ENCODE assay signal across 9 mouse cellular contexts in the genomic region with DNA sequence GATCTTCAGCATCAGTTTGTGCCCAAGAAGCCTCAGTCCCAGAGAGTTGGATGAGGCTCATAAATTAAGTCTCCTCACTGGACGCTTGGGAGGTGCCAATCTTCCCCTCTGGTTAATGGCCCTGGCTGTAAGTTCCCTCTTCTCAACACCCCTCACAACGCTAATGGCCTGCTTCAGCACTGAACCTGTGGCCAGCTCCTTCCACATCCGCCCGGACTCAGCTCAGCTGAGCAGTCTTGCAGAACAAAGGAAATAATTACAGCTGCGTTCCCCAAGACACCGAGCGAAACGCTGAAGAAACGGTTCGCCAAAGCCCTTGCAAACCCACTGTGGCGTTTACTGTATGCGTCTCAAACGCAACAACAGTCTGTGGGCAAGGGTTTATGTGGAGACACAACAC. TPM values are rescaled to one million over a fixed set of nuclear protein-coding genes. Genes with fewer than 3 reads are reported as not detected.
A peak's percentile ranks its signal among the peaks of the same experiment; 100 is the strongest.
DNase-seq lines count a peak whose midpoint lies in the region; ATAC-seq and TF ChIP-seq lines count a peak whose summit lies in the region.
"Had no signal": no experiment of that assay in that cellular context is flagged by ENCODE, and none has a peak within 500 bp of the region (broad histone marks: within the 10 kb centered on the region; RNA-seq: fewer than 3 reads in every experiment).

No protein-coding gene starts in this region.

- no peak for TF ChIP-seq RAD21 in MEL (IDR thresholded peaks at IDR 0.05; ENCODE audit: low read depth, low read length)

- peak overlapping the region; percentile 35; the same call in 1 of the 2 replicates for H3K4me2 ChIP-seq in intestine, embryonic 15.5 days (replicated peaks)
- no peak overlapping the region for H3K4me2 ChIP-seq in stomach, postnatal 0 days (replicated peaks; ENCODE audit: low read depth)

- TF ChIP-seq CTCF in MEL (IDR thresholded peaks at IDR 0.05 in 2 of 3, conservative IDR thresholded peaks at IDR 0.05 in 1 of 3; ENCODE audit: control insufficient read depth in 1 of 3, insufficient read depth in 1 of 3, low read depth in 2 of 3, low read length in 3 of 3, poor library complexity in 1 of 3, severe bottlenecking in 1 of 3) = no peak
- TF ChIP-seq CTCF in stomach, postnatal 0 days (IDR thresholded peaks at IDR 0.05; ENCODE audit: low read depth) = no peak

- H3K27ac ChIP-seq in MEL (ENCODE audit: control insufficient read depth, low read depth, low read length) = no peak overlapping the region
- H3K27ac ChIP-seq in intestine, embryonic 15.5 days = no peak overlapping the region
- H3K27ac ChIP-seq in stomach, postnatal 0 days (replicated peaks) = no peak overlapping the region

- peak; percentile 71 for ATAC-seq in intestine, embryonic 15.5 days
- peak; percentile 94 for ATAC-seq in megakaryocyte progenitor cell, adult 5-6 weeks (replicated peaks; ENCODE audit: poor library complexity)
- ATAC-seq in stomach, postnatal 0 days (ENCODE audit: low FRiP score, low TSS enrichment) = no peak

- DNase-seq in 416B (ENCODE audit: low read depth) (peak; percentile 74), MEL (ENCODE audit: low read depth, low spot score) (peak; percentile 63)
- peak; percentile 11 for DNase-seq in fibroblast of lung, adult 2 months (ENCODE audit: low read depth)
- peak; percentile 77 for DNase-seq in stomach, postnatal 0 days (ENCODE audit: low spot score)
- no peak for DNase-seq in layer of hippocampus, adult 18-20 months (ENCODE audit: low spot score in 2 of 2)
- no peak for DNase-seq in layer of hippocampus, postnatal 14 days (ENCODE audit: low spot score in 2 of 2)

- H3K9me3 ChIP-seq in MEL (replicated peaks; ENCODE audit: insufficient read depth, low read length) = no peaks in the 10 kb centered on the region
- no peaks in the 10 kb centered on the region for H3K9me3 ChIP-seq in intestine, embryonic 15.5 days
- H3K9me3 ChIP-seq in stomach, postnatal 0 days (ENCODE audit: control insufficient read depth, low read length) = no peaks in the 10 kb centered on the region

- H3K9ac ChIP-seq in MEL (ENCODE audit: control insufficient read depth, low read depth, low read length, poor library complexity, severe bottlenecking) = no peak overlapping the region
- H3K9ac ChIP-seq in intestine, embryonic 15.5 days = no peak overlapping the region
- no peak overlapping the region for H3K9ac ChIP-seq in stomach, postnatal 0 days (ENCODE audit: low read length)

- TF ChIP-seq EP300 in MEL (IDR thresholded peaks at IDR 0.05; ENCODE audit: low read depth in 1 of 2, low read length in 2 of 2) = no peak
- TF ChIP-seq EP300 in stomach, postnatal 0 days (optimal IDR thresholded peaks at IDR 0.05) = no peak

- H3K4me1 ChIP-seq in MEL (ENCODE audit: control insufficient read depth in 1 of 2, insufficient read depth in 2 of 2, low read length in 2 of 2) = no peaks in the 10 kb centered on the region
- H3K4me1 ChIP-seq in intestine, embryonic 15.5 days (replicated peaks) = no peaks in the 10 kb centered on the region
- no peaks in the 10 kb centered on the region for H3K4me1 ChIP-seq in stomach, postnatal 0 days (replicated peaks; ENCODE audit: control insufficient read depth, insufficient read depth)

- no peak for TF ChIP-seq POLR2A in MEL (IDR thresholded peaks at IDR 0.05; ENCODE audit: control insufficient read depth in 1 of 2, insufficient read depth in 1 of 2, low read depth in 1 of 2, low read length in 2 of 2, poor library complexity in 1 of 2)

- H3K36me3 ChIP-seq in MEL (ENCODE audit: control insufficient read depth in 1 of 2, insufficient read depth in 2 of 2, low read length in 2 of 2) = no peaks in the 10 kb centered on the region
- H3K36me3 ChIP-seq in intestine, embryonic 15.5 days = no peaks in the 10 kb centered on the region
- H3K36me3 ChIP-seq in stomach, postnatal 0 days (ENCODE audit: control insufficient read depth, insufficient read depth, low read length) = no peaks in the 10 kb centered on the region

- H3K4me3 ChIP-seq in MEL (ENCODE audit: control insufficient read depth in 1 of 2, insufficient read depth in 1 of 2, low read depth in 2 of 2, low read length in 2 of 2) = no peak overlapping the region
- H3K4me3 ChIP-seq in intestine, embryonic 15.5 days (replicated peaks) = no peak overlapping the region
- no peak overlapping the region for H3K4me3 ChIP-seq in stomach, postnatal 0 days (ENCODE audit: low read depth, low read length)

- no peaks in the 10 kb centered on the region for H3K79me2 ChIP-seq in MEL (ENCODE audit: control insufficient read depth, insufficient read depth, low read length, poor library complexity)

- no peaks in the 10 kb centered on the region; a peak in 1 of 4 replicates for H3K27me3 ChIP-seq in MEL (ENCODE audit: control insufficient read depth in 1 of 2, insufficient read depth in 2 of 2, low read length in 2 of 2)
- H3K27me3 ChIP-seq in intestine, embryonic 15.5 days (replicated peaks) = peaks cover 24% of the 10 kb centered on the region
- H3K27me3 ChIP-seq in stomach, postnatal 0 days (ENCODE audit: control insufficient read depth, insufficient read depth, low read length) = peaks cover 3% of the 10 kb centered on the region; the same call in 1 of the 2 replicates

- 1% methylated on average over 13 of the region's 13 CpGs for WGBS in intestine, embryonic 15.5 days
- WGBS in stomach, postnatal 0 days = 2% methylated on average over 13 of the region's 13 CpGs

TF ChIP-seq in MEL, 35 proteins besides CTCF, POLR2A, EP300 and RAD21:
- TF ChIP-seq RCOR1 (IDR thresholded peaks at IDR 0.05; ENCODE audit: low read depth, low read length) (no peak), USF1 (IDR thresholded peaks at IDR 0.05; ENCODE audit: low read depth, low read length) (no peak), ZC3H11A (IDR thresholded peaks at IDR 0.05; ENCODE audit: low read depth, low read length) (no peak)

RNA-seq across cellular contexts. Expression of a gene that starts 29.3 kb away (rescaled TPM):
- total RNA-seq in MEL (2012; rRNA removed) = not detected in 2 replicates
- polyA plus RNA-seq in MEL (2012; ENCODE audit: insufficient read depth in 1 of 2, insufficient read length in 2 of 2, low read depth in 1 of 2, low replicate concordance in 2 of 2, missing spikeins in 1 of 2) = not detected
- not detected in 2 replicates for polyA plus RNA-seq in intestine, embryonic 15.5 days (2015; fragmentation: Nextera tagmentation; extraction: Ambion mirVana)
- total RNA-seq in megakaryocyte progenitor cell, adult 5-6 weeks (2015) = not detected in 2 replicates
- total RNA-seq in megakaryocyte progenitor cell, adult 5-6 weeks (2017) = not detected in 2 replicates
- 0.04 and 0.10 TPM in 2 replicates for polyA plus RNA-seq in stomach, postnatal 0 days (2015; fragmentation: Nextera tagmentation; extraction: Ambion mirVana)
- total RNA-seq in layer of hippocampus, adult 18-20 months (2021) = not detected
- not detected for total RNA-seq in layer of hippocampus, postnatal 14 days (2021)
- polyA plus RNA-seq: cortical plate, adult 2 months had no signal

Comparison
In these comparisons a context has a peak if more than half of its experiments do, and no peak if none do; other contexts are left out.
1. DNase-seq: peak in 416B (single experiment), MEL (single experiment), fibroblast of lung, adult 2 months (single experiment) and stomach, postnatal 0 days (single experiment); none in layer of hippocampus, adult 18-20 months (0 of 2) and layer of hippocampus, postnatal 14 days (0 of 2).